In the genomic region with DNA sequence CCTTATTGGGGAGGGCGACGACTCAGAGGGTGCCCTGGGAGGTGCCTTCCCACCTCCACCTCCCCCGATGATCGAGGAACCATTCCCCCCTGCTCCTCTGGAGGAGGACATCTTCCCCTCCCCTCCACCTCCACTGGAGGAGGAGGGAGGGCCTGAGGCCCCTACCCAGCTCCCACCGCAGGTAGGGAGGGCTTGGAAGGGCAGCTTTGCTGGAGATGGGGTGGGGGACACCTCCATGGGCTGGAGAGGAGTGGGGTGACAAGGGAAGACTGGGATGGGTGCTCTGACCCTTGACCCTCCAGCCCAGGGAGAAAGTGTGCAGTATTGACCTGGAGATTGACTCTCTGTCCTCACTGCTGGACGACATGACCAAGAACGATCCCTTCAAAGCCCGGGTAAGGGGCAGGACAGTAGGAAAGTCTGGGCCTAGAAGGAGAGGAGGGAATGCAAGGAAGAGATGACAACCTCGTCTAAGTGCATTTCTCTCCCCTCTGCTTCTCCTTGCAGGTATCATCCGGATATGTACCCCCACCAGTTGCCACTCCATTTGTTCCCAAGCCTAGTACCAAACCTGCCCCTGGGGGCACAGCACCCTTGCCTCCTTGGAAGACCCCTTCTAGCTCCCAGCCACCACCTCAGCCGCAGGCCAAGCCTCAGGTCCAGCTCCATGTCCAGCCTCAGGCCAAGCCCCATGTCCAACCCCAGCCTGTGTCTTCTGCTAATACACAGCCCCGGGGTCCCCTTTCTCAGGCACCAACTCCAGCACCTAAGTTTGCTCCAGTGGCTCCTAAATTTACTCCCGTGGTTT, we compare ENCODE assay signal across 8 mouse cellular contexts. TPM values are rescaled to one million over a fixed set of nuclear protein-coding genes. Genes with fewer than 3 reads are reported as not detected.
DNase-seq lines count a peak whose midpoint lies in the region; ATAC-seq and TF ChIP-seq lines count a peak whose summit lies in the region.

No protein-coding gene starts in this region.

- peak overlapping the region; percentile 96 for H3K27ac ChIP-seq in heart, embryonic 10.5 days
- no peak overlapping the region for H3K27ac ChIP-seq in bone marrow macrophage, adult 2 months (ENCODE audit: insufficient read depth, low read depth, low read length)
- H3K27ac ChIP-seq in hindbrain, embryonic 10.5 days: peak overlapping the region; percentile 97
- H3K27ac ChIP-seq in midbrain, embryonic 12.5 days (replicated peaks): 0 out of 2 replicates have a peak overlapping the region, but pooled peaks have one; percentile 90

- intact Hi-C loops in heart, postnatal 25 days (cut with DNase I): loop anchor here (1.0 kb wide), 1 partner anchor 24 kb away; no protein-coding TSS in a partner anchor

- no peak for TF ChIP-seq POLR2A in bone marrow macrophage, adult 2 months (IDR thresholded peaks at IDR 0.05; ENCODE audit: borderline replicate concordance, low read depth, low read length)

- peaks cover 50% of the 10 kb centered on the region for H3K36me3 ChIP-seq in heart, embryonic 10.5 days
- peaks cover 49% of the 10 kb centered on the region for H3K36me3 ChIP-seq in hindbrain, embryonic 10.5 days
- peaks cover 9% of the 10 kb centered on the region for H3K36me3 ChIP-seq in midbrain, embryonic 12.5 days

- peak overlapping the region; percentile 90 for H3K4me2 ChIP-seq in midbrain, embryonic 12.5 days (replicated peaks)

- no peaks in the 10 kb centered on the region for H3K27me3 ChIP-seq in heart, embryonic 10.5 days (ENCODE audit: insufficient read depth, poor library complexity, severe bottlenecking)
- H3K27me3 ChIP-seq in hindbrain, embryonic 10.5 days (ENCODE audit: insufficient read depth, poor library complexity, severe bottlenecking): no peaks in the 10 kb centered on the region
- no peaks in the 10 kb centered on the region for H3K27me3 ChIP-seq in midbrain, embryonic 12.5 days

- no peak for ATAC-seq in midbrain, embryonic 12.5 days (ENCODE audit: low FRiP score, low read depth)

- H3K9ac ChIP-seq in midbrain, embryonic 12.5 days (replicated peaks): peak overlapping the region; percentile 84

- H3K9me3 ChIP-seq in heart, embryonic 10.5 days: no peaks in the 10 kb centered on the region
- H3K9me3 ChIP-seq in hindbrain, embryonic 10.5 days: no peaks in the 10 kb centered on the region
- no peaks in the 10 kb centered on the region for H3K9me3 ChIP-seq in midbrain, embryonic 12.5 days

- DNase-seq in heart, embryonic 10.5 days (ENCODE audit: low spot score): no peak
- DNase-seq in heart, postnatal 25 days (ENCODE audit: low spot score): no peak
- DNase-seq in hindbrain, embryonic 10.5 days (ENCODE audit: low spot score): no peak
- no peak for DNase-seq in c-Kit-positive CD71-positive TER-119-positive erythroid progenitor cells, embryonic 14.5 days (ENCODE audit: low spot score)
- no peak for DNase-seq in frontal cortex, postnatal 10 days (ENCODE audit: low spot score in 2 of 2)
- no peak for DNase-seq in adrenal gland, postnatal 10 days

- no peak for TF ChIP-seq CTCF in bone marrow macrophage, adult 2 months (IDR thresholded peaks at IDR 0.05; ENCODE audit: low read depth, low read length)

- peaks cover 56% of the 10 kb centered on the region for H3K4me1 ChIP-seq in heart, embryonic 10.5 days
- peaks cover 40% of the 10 kb centered on the region for H3K4me1 ChIP-seq in bone marrow macrophage, adult 2 months (ENCODE audit: control insufficient read depth, insufficient read depth, low read length)
- H3K4me1 ChIP-seq in hindbrain, embryonic 10.5 days (replicated peaks): peaks cover 40% of the 10 kb centered on the region
- H3K4me1 ChIP-seq in midbrain, embryonic 12.5 days: peaks cover 28% of the 10 kb centered on the region

- 35% methylated on average over 13 of the region's 13 CpGs for WGBS in heart, embryonic 10.5 days
- WGBS in hindbrain, embryonic 10.5 days: 44% methylated on average over 13 of the region's 13 CpGs
- 47% methylated on average over 13 of the region's 13 CpGs for WGBS in midbrain, embryonic 12.5 days

- H3K4me3 ChIP-seq in heart, embryonic 10.5 days: peak overlapping the region; percentile 97
- peak overlapping the region; percentile 68 for H3K4me3 ChIP-seq in bone marrow macrophage, adult 2 months (ENCODE audit: insufficient read depth, low read length)
- H3K4me3 ChIP-seq in hindbrain, embryonic 10.5 days: peak overlapping the region; percentile 90
- peak overlapping the region; percentile 78 for H3K4me3 ChIP-seq in midbrain, embryonic 12.5 days

RNA-seq across cellular contexts. Expression of a gene that starts 1.7 kb away (rescaled TPM):
- polyA plus RNA-seq in heart, embryonic 10.5 days (2016; fragmentation: Nextera tagmentation; extraction: Ambion mirVana): 165 and 193 TPM in 2 replicates
- 10 to 100 TPM; 57.1 to 59.8 TPM for total RNA-seq in heart, postnatal 25 days (2021)
- 88.7 and 98.6 TPM in 2 replicates for polyA plus RNA-seq in bone marrow macrophage, adult 2 months (2012; ENCODE audit: insufficient read depth, insufficient read length, missing spikeins)
- polyA plus RNA-seq in hindbrain, embryonic 10.5 days (2016; fragmentation: Nextera tagmentation; extraction: Ambion mirVana): 86.0 and 103 TPM in 2 replicates
- 66.7 and 71.5 TPM in 2 replicates for polyA plus RNA-seq in midbrain, embryonic 12.5 days (2016; fragmentation: Nextera tagmentation; extraction: Ambion mirVana)
- 100 to 1,000 TPM in 1 of 2 experiments, 10 to 100 TPM in 1; 73.1 to 112 TPM for total RNA-seq in adrenal gland, postnatal 10 days (2021)

RNA-seq across cellular contexts. Expression of a gene that starts 21.9 kb away (rescaled TPM):
- polyA plus RNA-seq in heart, embryonic 10.5 days (2016; fragmentation: Nextera tagmentation; extraction: Ambion mirVana): 3.0 and 4.8 TPM in 2 replicates
- total RNA-seq in heart, postnatal 25 days (2021): under 1 TPM; 0.26 to 0.31 TPM
- polyA plus RNA-seq in bone marrow macrophage, adult 2 months (2012; ENCODE audit: insufficient read depth, insufficient read length, missing spikeins): not detected in 2 replicates
- polyA plus RNA-seq in hindbrain, embryonic 10.5 days (2016; fragmentation: Nextera tagmentation; extraction: Ambion mirVana): 1.8 and 3.1 TPM in 2 replicates
- polyA plus RNA-seq in midbrain, embryonic 12.5 days (2016; fragmentation: Nextera tagmentation; extraction: Ambion mirVana): 0.81 and 1.3 TPM in 2 replicates
- total RNA-seq in adrenal gland, postnatal 10 days (2021): 1 to 10 TPM; 2.8 to 8.6 TPM

RNA-seq across cellular contexts. Expression of a gene that starts 26.7 kb away (rescaled TPM):
- polyA plus RNA-seq in heart, embryonic 10.5 days (2016; fragmentation: Nextera tagmentation; extraction: Ambion mirVana): 0.21 and 0.30 TPM in 2 replicates
- 1 to 10 TPM in 1 of 2 experiments, under 1 TPM in 1; 0.59 to 1.1 TPM for total RNA-seq in heart, postnatal 25 days (2021)
- polyA plus RNA-seq in bone marrow macrophage, adult 2 months (2012; ENCODE audit: insufficient read depth, insufficient read length, missing spikeins): not detected in 2 replicates
- 1.4 and 2.9 TPM in 2 replicates for polyA plus RNA-seq in hindbrain, embryonic 10.5 days (2016; fragmentation: Nextera tagmentation; extraction: Ambion mirVana)
- 4.2 and 4.9 TPM in 2 replicates for polyA plus RNA-seq in midbrain, embryonic 12.5 days (2016; fragmentation: Nextera tagmentation; extraction: Ambion mirVana)
- 1 to 10 TPM in 1 of 2 experiments, under 1 TPM in 1; 0.81 to 1.2 TPM for total RNA-seq in adrenal gland, postnatal 10 days (2021)

RNA-seq across cellular contexts. Expression of a gene that starts 48.9 kb away (rescaled TPM):
- not detected in 2 replicates for polyA plus RNA-seq in heart, embryonic 10.5 days (2016; fragmentation: Nextera tagmentation; extraction: Ambion mirVana)
- total RNA-seq in heart, postnatal 25 days (2021): under 1 TPM in 1 of 2 experiments, not detected in 1; 0.39 TPM
- polyA plus RNA-seq in bone marrow macrophage, adult 2 months (2012; ENCODE audit: insufficient read depth, insufficient read length, missing spikeins): not detected in 2 replicates
- polyA plus RNA-seq in hindbrain, embryonic 10.5 days (2016; fragmentation: Nextera tagmentation; extraction: Ambion mirVana): not detected in 2 replicates
- polyA plus RNA-seq in midbrain, embryonic 12.5 days (2016; fragmentation: Nextera tagmentation; extraction: Ambion mirVana): not detected in 2 replicates
- total RNA-seq in adrenal gland, postnatal 10 days (2021): 1 to 10 TPM; 1.0 to 1.9 TPM

RNA-seq across cellular contexts. Expression of a gene that starts 54.1 kb away (rescaled TPM):
- polyA plus RNA-seq in heart, embryonic 10.5 days (2016; fragmentation: Nextera tagmentation; extraction: Ambion mirVana): not detected in 2 replicates
- not detected for total RNA-seq in heart, postnatal 25 days (2021)
- polyA plus RNA-seq in bone marrow macrophage, adult 2 months (2012; ENCODE audit: insufficient read depth, insufficient read length, missing spikeins): not detected in 2 replicates
- not detected in 2 replicates for polyA plus RNA-seq in hindbrain, embryonic 10.5 days (2016; fragmentation: Nextera tagmentation; extraction: Ambion mirVana)
- not detected in 2 replicates for polyA plus RNA-seq in midbrain, embryonic 12.5 days (2016; fragmentation: Nextera tagmentation; extraction: Ambion mirVana)
- total RNA-seq in adrenal gland, postnatal 10 days (2021): 1 to 10 TPM in 1 of 2 experiments, under 1 TPM in 1; 0.99 to 2.0 TPM
